Mouse (Mus musculus): ENCODE data around the gene Senp8.

Senp8 gene

DNA sequence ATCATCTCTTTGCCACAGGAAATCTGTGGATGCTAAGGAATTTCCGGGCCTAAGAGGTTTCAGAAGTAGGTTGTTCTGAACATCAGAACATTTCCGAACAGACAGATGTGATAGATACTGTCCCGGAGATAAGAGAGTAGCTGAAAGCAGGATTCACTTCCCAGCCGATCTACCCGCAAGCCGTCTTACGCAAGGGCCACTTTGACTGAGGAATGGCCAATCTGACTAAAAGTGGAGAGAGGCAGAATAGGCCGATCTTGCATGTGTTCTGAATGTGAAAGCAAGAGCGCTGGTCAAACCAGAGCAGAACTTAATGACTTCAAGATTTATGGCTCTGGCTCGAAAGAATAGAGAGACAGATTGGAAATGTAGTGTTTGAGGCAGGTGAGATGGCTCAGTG lies 25.0 kb downstream of the Senp8 start:
- CTCF ChIA-PET, result interaction anchor here in 2 of 4 experiments (1.0 to 3.1 kb wide), 4 partner anchors 9 to 243 kb away, joined by 3 to 17 read pairs (median 3); no protein-coding TSS in a partner anchor
- POLR2A ChIA-PET, result interaction anchor here in 2 of 4 experiments (0.7 to 3.8 kb wide), 10 partner anchors 9 to 1150 kb away, joined by 3 to 26 read pairs (median 4); partner anchors contain the start of genes Pkm (in 2 of the 2), Gramd2 (in 1 of the 2), Myo9a (in 1 of the 2) and Senp8 (in 1 of the 2)

GRCm38 (mm10) chr9:59723791-59724442 lies 26.6 kb downstream of the Senp8 start:
- POLR2A ChIA-PET, result interaction anchor here in 3 of 4 experiments (0.7 to 3.8 kb wide), 28 partner anchors 8 to 239 kb away, joined by 3 to 26 read pairs (median 4); partner anchors contain the start of genes Myo9a (in 2 of the 3), Pkm (in 2 of the 3), Senp8 (in 2 of the 3) and Gramd2 (in 1 of the 3)

DNA sequence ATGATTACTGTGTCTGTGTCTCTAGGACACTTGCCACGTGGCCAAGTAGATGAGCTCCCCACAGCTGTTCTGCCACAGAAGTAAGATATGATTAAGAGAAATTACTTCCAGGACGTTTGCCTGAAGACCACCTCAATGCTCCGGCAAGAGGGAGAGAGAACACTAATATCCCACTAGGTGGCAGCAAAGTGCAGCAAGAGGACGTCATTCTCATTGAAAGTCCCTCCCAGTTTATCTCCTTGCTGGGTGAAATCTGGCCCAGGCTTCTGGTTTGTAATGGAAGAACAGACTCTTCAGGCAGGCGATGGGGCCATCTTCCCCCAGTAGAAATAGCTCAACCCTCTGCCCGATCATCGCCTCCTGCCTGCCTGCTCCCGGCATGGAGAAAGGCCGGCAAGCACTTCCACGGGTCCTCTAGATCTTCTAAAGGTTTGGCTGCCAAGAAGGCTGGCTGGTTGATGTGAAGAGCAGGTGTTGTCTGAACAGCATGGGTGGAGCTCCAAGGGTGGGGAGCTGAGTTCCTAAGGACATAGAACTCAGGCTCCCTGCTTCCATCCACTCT lies 27.3 kb downstream of the Senp8 start:
- ChIA-PET POLR2A (interaction anchor here in 3 of 4 experiments (0.7 to 3.8 kb wide), 24 partner anchors 8 to 236 kb away, joined by 3 to 26 read pairs (median 4); partner anchors contain the start of genes Myo9a (in 2 of the 3), Pkm (in 2 of the 3), Senp8 (in 2 of the 3) and Gramd2 (in 1 of the 3)), CTCF (interaction anchor here in 3 of 4 experiments (0.5 to 3.1 kb wide), 17 partner anchors 16 to 819 kb away, joined by 3 to 17 read pairs (median 4); partner anchors contain the start of gene Celf6 (in 1 of the 3))

More at GRCm38 (mm10) chr9:59723791-59724442, 26.6 kb downstream of the Senp8 start:
- CTCF ChIA-PET, result interaction anchor here in 3 of 4 experiments (0.6 to 3.1 kb wide), 17 partner anchors 17 to 819 kb away, joined by 3 to 17 read pairs (median 4); partner anchors contain the start of gene Celf6 (in 1 of the 3)

DNA sequence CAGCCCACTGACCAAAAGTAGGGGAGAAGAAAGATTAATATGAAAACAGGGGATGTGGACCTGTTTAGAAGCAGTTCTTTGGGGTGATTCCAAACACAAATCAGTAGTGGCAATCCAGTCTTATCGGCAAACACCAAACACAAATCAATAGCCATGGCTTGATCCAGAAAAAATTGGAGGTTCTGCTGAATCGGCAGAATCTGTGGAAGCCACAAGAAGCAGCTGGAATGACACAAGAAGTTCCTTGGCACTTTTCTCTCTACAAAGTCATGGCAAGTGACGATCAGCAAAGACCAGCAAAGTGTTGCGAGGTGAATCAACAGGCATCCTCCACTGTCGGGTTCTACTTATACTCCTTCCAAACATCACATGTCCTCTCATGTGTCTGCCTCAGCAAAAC lies 29.4 kb downstream of the Senp8 start:
- ChIA-PET CTCF (interaction anchor here in 2 of 4 experiments (0.8 to 1.7 kb wide), 2 partner anchors 72 to 248 kb away, joined by 3 to 5 read pairs; no protein-coding TSS in a partner anchor), POLR2A (no interaction called here)

DNA sequence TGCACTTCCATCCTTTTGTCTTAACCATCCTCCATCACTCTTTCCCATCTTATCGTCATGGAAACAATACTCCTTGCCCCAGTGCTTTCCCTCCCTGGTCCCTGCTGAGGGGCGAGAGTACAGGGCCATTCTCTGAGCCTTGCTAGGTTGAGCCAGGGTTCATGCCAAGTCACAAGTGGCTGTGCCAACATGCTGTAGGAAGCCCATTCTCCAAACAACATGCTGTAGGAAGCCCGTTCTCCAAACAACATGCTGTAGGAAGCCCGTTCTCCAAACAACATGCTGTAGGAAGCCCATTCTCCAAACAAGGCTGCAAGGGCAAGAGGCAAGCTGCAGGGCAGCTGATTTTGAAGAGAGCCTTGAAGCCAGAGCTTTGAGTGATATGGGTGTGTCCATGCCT lies 32.3 kb downstream of the Senp8 start:
- POLR2A ChIA-PET, result no interaction called here
- CTCF ChIA-PET, result no interaction called here

DNA sequence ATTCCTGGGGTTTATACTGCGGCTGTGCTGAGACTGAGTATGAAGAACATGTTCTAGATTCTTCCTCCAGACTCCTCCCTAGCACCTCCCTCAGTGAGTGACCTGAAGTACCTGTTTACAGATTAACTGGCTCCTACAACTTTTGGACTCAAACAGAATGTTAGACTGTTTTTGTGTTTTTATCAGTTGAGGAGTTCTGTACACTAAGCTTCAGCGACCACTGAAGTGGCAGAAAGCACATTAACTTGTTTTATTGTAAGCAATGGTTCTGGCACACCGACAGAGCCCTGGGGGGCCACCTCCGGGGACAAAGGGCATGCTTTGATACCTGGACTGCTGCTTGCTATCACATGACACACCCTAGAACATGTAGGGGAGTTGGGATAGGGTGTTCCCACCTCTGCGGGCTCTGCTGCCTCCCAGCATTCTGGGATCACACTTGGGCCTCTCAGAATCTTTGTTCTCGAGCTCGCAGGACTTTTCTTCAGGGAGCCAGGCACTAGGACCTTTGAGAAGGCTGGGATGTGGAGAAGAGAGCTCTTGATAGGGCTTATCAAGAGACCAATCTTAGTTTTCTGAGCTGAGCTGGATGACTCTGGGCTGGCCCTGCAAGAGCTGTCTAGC lies 34.1 kb downstream of the Senp8 start:
- POLR2A ChIA-PET, result interaction anchor here in 2 of 4 experiments (0.6 to 1.7 kb wide), 10 partner anchors 9 to 60 kb away, joined by 3 to 6 read pairs (median 3); partner anchors contain the start of genes Gramd2 (in 1 of the 2) and Pkm (in 1 of the 2)
- CTCF ChIA-PET, result interaction anchor here in 2 of 4 experiments (0.7 to 1.7 kb wide), 7 partner anchors 9 to 249 kb away, joined by 3 to 5 read pairs (median 3); partner anchors contain the start of genes Myo9a (in 1 of the 2) and Senp8 (in 1 of the 2)

GRCm38 (mm10) chr9:59709225-59709624 lies 41.3 kb downstream of the Senp8 start:
- POLR2A ChIA-PET, result interaction anchor here in 3 of 4 experiments (0.5 to 4.2 kb wide), 6 partner anchors 9 to 571 kb away, joined by 3 to 36 read pairs (median 4); partner anchors contain the start of genes Gramd2 (in 1 of the 3) and Pkm (in 1 of the 3)
- CTCF ChIA-PET, result no interaction called here

GRCm38 (mm10) chr9:59706850-59707825 lies 43.4 kb downstream of the Senp8 start:
- ChIA-PET POLR2A (interaction anchor here (0.6 to 4.2 kb wide), 32 partner anchors 9 to 1076 kb away, joined by 3 to 36 read pairs (median 3); partner anchors contain the start of genes Gramd2 (in 2 of the 4), Pkm (in 2 of the 4), Adpgk (in 1 of the 4) and Celf6 (in 1 of the 4)), CTCF (interaction anchor here in 2 of 4 experiments (0.6 to 1.8 kb wide), 4 partner anchors 9 to 48 kb away, joined by 3 to 5 read pairs (median 4); no protein-coding TSS in a partner anchor)

- POLR2A ChIA-PET, result interaction anchor here in 2 of 4 experiments (0.9 to 4.5 kb wide), 5 partner anchors 11 to 45 kb away, joined by 3 to 27 read pairs (median 4); partner anchors contain the start of gene Pkm (in 1 of the 2)
- CTCF ChIA-PET, result no interaction called here
Observed at GRCm38 (mm10) chr9:59703099-59703498, 47.4 kb downstream of the Senp8 start.

- POLR2A ChIA-PET, result interaction anchor here in 3 of 4 experiments (0.5 to 4.5 kb wide), 11 partner anchors 7 to 586 kb away, joined by 3 to 27 read pairs (median 5); partner anchors contain the start of genes Gramd2 (in 2 of the 3) and Pkm (in 2 of the 3)
- CTCF ChIA-PET, result interaction anchor here in 1 of 4 experiments (1.0 kb wide), 1 partner anchor 13 kb away, joined by 3 read pairs; no protein-coding TSS in a partner anchor
Observed at GRCm38 (mm10) chr9:59701094-59701493, 49.4 kb downstream of the Senp8 start.

DNA sequence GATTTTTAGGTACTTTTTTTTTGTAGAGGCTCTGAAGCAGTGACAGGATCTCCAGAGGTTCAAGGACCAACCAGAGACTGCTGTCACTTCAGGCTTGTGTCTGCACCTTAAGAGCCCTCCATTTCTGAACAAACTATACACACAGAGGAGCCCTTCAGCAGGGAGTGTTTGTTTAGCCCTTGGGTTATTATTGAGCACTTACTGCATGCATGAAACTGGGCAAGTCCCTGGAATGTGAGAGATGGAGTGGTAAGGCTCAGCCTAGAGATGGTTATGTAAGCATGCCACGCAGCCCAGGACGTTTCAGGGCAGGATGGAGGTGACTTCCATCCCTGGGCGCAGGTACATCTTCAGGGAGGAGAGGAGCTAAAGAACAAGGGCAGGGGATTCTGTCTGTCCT lies 54.1 kb downstream of the Senp8 start:
- POLR2A ChIA-PET, result interaction anchor here in 2 of 4 experiments (1.0 to 38.3 kb wide), 7 partner anchors 8 to 55 kb away, joined by 3 to 1470 read pairs (median 8); partner anchors contain the start of genes Pkm (in 2 of the 2), Gramd2 (in 1 of the 2), Myo9a (in 1 of the 2) and Senp8 (in 1 of the 2)
- CTCF ChIA-PET, result interaction anchor here in 1 of 4 experiments (0.9 kb wide), 1 partner anchor 273 kb away, joined by 3 read pairs; no protein-coding TSS in a partner anchor

DNA sequence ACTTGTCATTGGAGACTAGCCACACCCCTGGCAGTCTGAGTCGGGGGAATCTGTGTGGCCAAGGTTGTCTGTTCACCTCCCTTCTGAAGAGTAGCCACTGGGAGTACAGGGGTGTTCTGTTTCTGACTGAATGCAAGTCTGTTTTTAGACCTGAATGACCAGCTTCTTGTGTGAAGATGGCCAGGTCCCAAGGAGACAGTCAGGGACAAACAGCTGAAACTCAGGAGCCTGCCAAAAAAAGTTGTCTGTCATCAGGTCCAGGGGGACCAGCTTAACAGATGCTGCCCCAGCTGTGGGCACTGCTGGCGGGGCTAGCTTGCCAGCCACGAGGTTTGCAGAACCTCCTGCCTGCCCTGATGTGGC lies 55.1 kb downstream of the Senp8 start:
- CTCF ChIA-PET, result interaction anchor here in 2 of 4 experiments (0.9 to 1.2 kb wide), 2 partner anchors 29 to 274 kb away, joined by 3 read pairs; no protein-coding TSS in a partner anchor
- POLR2A ChIA-PET, result interaction anchor here (0.5 to 38.3 kb wide), 12 partner anchors 9 to 78 kb away, joined by 3 to 1470 read pairs (median 3); partner anchors contain the start of genes Pkm (in 3 of the 4) and Gramd2 (in 2 of the 4)

- ChIA-PET CTCF (interaction anchor here in 1 of 4 experiments (1.2 kb wide), 1 partner anchor 29 kb away, joined by 3 read pairs; no protein-coding TSS in a partner anchor), POLR2A (interaction anchor here (0.8 to 38.3 kb wide), 11 partner anchors 9 to 38 kb away, joined by 3 to 1470 read pairs (median 3); partner anchors contain the start of genes Pkm (in 3 of the 4) and Gramd2 (in 2 of the 4))
Observed at GRCm38 (mm10) chr9:59694571-59695450, 55.7 kb downstream of the Senp8 start.

- CTCF ChIA-PET, result interaction anchor here in 2 of 4 experiments (0.5 to 1.3 kb wide), 4 partner anchors 9 to 267 kb away, joined by 3 to 5 read pairs (median 4); no protein-coding TSS in a partner anchor
- POLR2A ChIA-PET, result interaction anchor here (0.6 to 38.3 kb wide), 19 partner anchors 10 to 264 kb away, joined by 3 to 1470 read pairs (median 4); partner anchors contain the start of genes Gramd2 (in 2 of the 4), Pkm (in 2 of the 4), Myo9a (in 1 of the 4) and Senp8 (in 1 of the 4)
Observed at GRCm38 (mm10) chr9:59692145-59692544, 58.4 kb downstream of the Senp8 start.

GRCm38 (mm10) chr9:59691635-59692094 lies 58.8 kb downstream of the Senp8 start:
- POLR2A ChIA-PET, result interaction anchor here (0.6 to 38.3 kb wide), 23 partner anchors 10 to 265 kb away, joined by 3 to 1470 read pairs (median 4); partner anchors contain the start of genes Gramd2 (in 2 of the 4), Pkm (in 2 of the 4), Myo9a (in 1 of the 4) and Senp8 (in 1 of the 4)
- CTCF ChIA-PET, result interaction anchor here in 1 of 4 experiments (0.6 to 1.3 kb wide), 3 partner anchors 9 to 268 kb away, joined by 3 to 4 read pairs (median 4); no protein-coding TSS in a partner anchor
